Comparison of ENCODE assay signal across 17 mouse cellular contexts in the genomic region with DNA sequence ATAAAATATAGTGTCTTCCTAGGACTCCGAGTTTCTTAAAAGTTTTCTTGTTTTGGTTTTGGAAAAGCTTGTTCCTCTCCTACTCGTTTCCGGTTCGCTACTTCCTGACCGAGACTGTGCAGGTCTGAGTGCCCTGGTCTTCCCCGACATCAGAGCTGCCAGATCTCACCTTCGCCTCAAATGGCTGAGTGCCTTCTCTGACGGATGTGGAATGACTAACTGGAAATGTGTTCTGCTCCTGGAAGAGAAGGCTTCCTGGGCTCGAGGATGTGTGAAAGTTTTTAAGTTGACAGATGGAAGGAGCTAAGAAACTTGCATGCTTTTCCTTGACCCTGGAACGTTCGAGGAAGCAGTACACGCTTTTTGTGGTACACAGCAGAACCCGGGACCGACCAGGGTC.
A peak's percentile ranks its signal among the peaks of the same experiment; 100 is the strongest.
DNase-seq lines count a peak whose midpoint lies in the region; ATAC-seq lines count a peak whose summit lies in the region.
"Had no signal": no experiment of that assay in that cellular context is flagged by ENCODE, and none has a peak within 500 bp of the region (broad histone marks: within the 10 kb centered on the region; RNA-seq: fewer than 3 reads in every experiment).

No protein-coding gene starts in this region.

- no peaks in the 10 kb centered on the region for H3K9me3 ChIP-seq in heart, embryonic 11.5 days (replicated peaks; ENCODE audit: control insufficient read depth, low read length)
- no peaks in the 10 kb centered on the region for H3K9me3 ChIP-seq in limb, embryonic 11.5 days (ENCODE audit: control insufficient read depth, low read length)
- H3K9me3 ChIP-seq in limb, embryonic 10.5 days (replicated peaks), result no peaks in the 10 kb centered on the region
- no peaks in the 10 kb centered on the region for H3K9me3 ChIP-seq in heart, embryonic 13.5 days
- H3K9me3 ChIP-seq: embryonic facial prominence, embryonic 12.5 days; limb, embryonic 13.5 days; liver, embryonic 15.5 days; stomach, embryonic 15.5 days had no signal

- H3K4me3 ChIP-seq in heart, embryonic 11.5 days (ENCODE audit: low read depth, low read length), result no peak overlapping the region
- H3K4me3 ChIP-seq in limb, embryonic 11.5 days (ENCODE audit: low read depth, low read length), result no peak overlapping the region
- no peak overlapping the region for H3K4me3 ChIP-seq in limb, embryonic 10.5 days
- H3K4me3 ChIP-seq in heart, embryonic 13.5 days, result no peak overlapping the region
- H3K4me3 ChIP-seq: embryonic facial prominence, embryonic 12.5 days; limb, embryonic 13.5 days; liver, embryonic 15.5 days; stomach, embryonic 15.5 days had no signal

- H3K9ac ChIP-seq in heart, embryonic 11.5 days (ENCODE audit: low read depth, low read length), result no peak overlapping the region
- no peak overlapping the region for H3K9ac ChIP-seq in limb, embryonic 11.5 days (ENCODE audit: low read length)
- H3K9ac ChIP-seq in heart, embryonic 13.5 days, result no peak overlapping the region
- H3K9ac ChIP-seq: embryonic facial prominence, embryonic 12.5 days; limb, embryonic 13.5 days; liver, embryonic 15.5 days; stomach, embryonic 15.5 days had no signal

- ATAC-seq in heart, embryonic 11.5 days (replicated peaks; ENCODE audit: insufficient number of reproducible peaks, low FRiP score, low TSS enrichment), result no peak
- no peak for ATAC-seq in limb, embryonic 11.5 days (ENCODE audit: insufficient number of reproducible peaks, low FRiP score, low TSS enrichment, low read depth)
- ATAC-seq in heart, embryonic 13.5 days (ENCODE audit: extremely low read depth, insufficient number of reproducible peaks, low FRiP score, low TSS enrichment), result no peak
- ATAC-seq: inflammation-experienced regulatory T-cells, adult 6 months had no signal

- no peak overlapping the region for H3K27ac ChIP-seq in heart, embryonic 11.5 days (ENCODE audit: low read depth, low read length)
- H3K27ac ChIP-seq in limb, embryonic 11.5 days (replicated peaks; ENCODE audit: low read depth, low read length), result no peak overlapping the region
- H3K27ac ChIP-seq in limb, embryonic 10.5 days, result no peak overlapping the region
- peak overlapping the region; percentile 90 for H3K27ac ChIP-seq in heart, embryonic 13.5 days (replicated peaks)
- H3K27ac ChIP-seq: embryonic facial prominence, embryonic 12.5 days; limb, embryonic 13.5 days; liver, embryonic 15.5 days; stomach, embryonic 15.5 days had no signal

- H3K4me1 ChIP-seq in heart, embryonic 11.5 days (ENCODE audit: control insufficient read depth, insufficient read depth, low read length), result peaks cover 16% of the 10 kb centered on the region
- no peaks in the 10 kb centered on the region for H3K4me1 ChIP-seq in limb, embryonic 11.5 days (ENCODE audit: control insufficient read depth, insufficient read depth, low read length)
- peaks cover 5% of the 10 kb centered on the region; the same call in 1 of the 2 replicates for H3K4me1 ChIP-seq in limb, embryonic 10.5 days
- H3K4me1 ChIP-seq in heart, embryonic 13.5 days, result peaks cover 54% of the 10 kb centered on the region
- H3K4me1 ChIP-seq: liver, embryonic 15.5 days; stomach, embryonic 15.5 days had no signal

- WGBS in heart, embryonic 11.5 days (ENCODE audit: insufficient replicate concordance), result 52% methylated on average over 14 of the region's 14 CpGs
- WGBS in limb, embryonic 11.5 days, result 79% methylated on average over 14 of the region's 14 CpGs
- WGBS in limb, embryonic 10.5 days, result 71% methylated on average over 14 of the region's 14 CpGs
- WGBS in heart, embryonic 13.5 days, result 46% methylated on average over 14 of the region's 14 CpGs

- no peak overlapping the region for H3K4me2 ChIP-seq in heart, embryonic 11.5 days
- no peak overlapping the region for H3K4me2 ChIP-seq in limb, embryonic 11.5 days (ENCODE audit: low read depth, severe bottlenecking)
- no peak overlapping the region for H3K4me2 ChIP-seq in heart, embryonic 13.5 days
- H3K4me2 ChIP-seq: embryonic facial prominence, embryonic 12.5 days; limb, embryonic 13.5 days; liver, embryonic 15.5 days; stomach, embryonic 15.5 days had no signal

- peak; percentile 93 for DNase-seq in heart, adult 11 months
- peak; percentile 23 for DNase-seq in limb, embryonic 11.5 days (ENCODE audit: low spot score)
- no peak for DNase-seq in limb, embryonic 10.5 days (ENCODE audit: low spot score)
- peak; percentile 36 for DNase-seq in retina, postnatal 1 day
- no peak for DNase-seq in neural tube, embryonic 10.5 days (ENCODE audit: extremely low spot score, low spot score)
- DNase-seq in thymus, postnatal 10 days (ENCODE audit: low spot score in 2 of 2), result no peak
- DNase-seq: adrenal gland, postnatal 25 days; lung, postnatal 10 days; spleen, adult 18-20 months; thymus, postnatal 14 days had no signal

- no peaks in the 10 kb centered on the region for H3K36me3 ChIP-seq in heart, embryonic 11.5 days (ENCODE audit: control insufficient read depth, insufficient read depth, low read length)
- no peaks in the 10 kb centered on the region for H3K36me3 ChIP-seq in limb, embryonic 11.5 days (ENCODE audit: control insufficient read depth, insufficient read depth, low read length)
- H3K36me3 ChIP-seq in limb, embryonic 10.5 days, result no peaks in the 10 kb centered on the region
- H3K36me3 ChIP-seq in heart, embryonic 13.5 days, result no peaks in the 10 kb centered on the region
- H3K36me3 ChIP-seq: embryonic facial prominence, embryonic 12.5 days; limb, embryonic 13.5 days; liver, embryonic 15.5 days; stomach, embryonic 15.5 days had no signal

- no peaks in the 10 kb centered on the region for H3K27me3 ChIP-seq in heart, embryonic 11.5 days (ENCODE audit: control insufficient read depth, insufficient read depth, low read length)
- H3K27me3 ChIP-seq in limb, embryonic 11.5 days (ENCODE audit: control insufficient read depth, insufficient read depth, low read length), result no peaks in the 10 kb centered on the region
- H3K27me3 ChIP-seq in limb, embryonic 10.5 days (ENCODE audit: low read depth, poor library complexity, severe bottlenecking), result no peaks in the 10 kb centered on the region
- no peaks in the 10 kb centered on the region for H3K27me3 ChIP-seq in heart, embryonic 13.5 days (replicated peaks)
- H3K27me3 ChIP-seq: embryonic facial prominence, embryonic 12.5 days; limb, embryonic 13.5 days; liver, embryonic 15.5 days; stomach, embryonic 15.5 days had no signal

Comparison
In these comparisons a context has a peak if more than half of its experiments do, and no peak if none do; other contexts are left out.
1. DNase-seq: peak in heart, adult 11 months (single experiment), limb, embryonic 11.5 days (single experiment) and retina, postnatal 1 day (single experiment); none in limb, embryonic 10.5 days (single experiment), neural tube, embryonic 10.5 days (single experiment) and thymus, postnatal 10 days (0 of 2).